Mouse (Mus musculus) ES-E14 (cell line): ENCODE results near the gene Mettl26.

Experiments
- HCFC1 ChIP-seq: IDR thresholded peaks from 2 replicates; pipeline ENCODE4 v1.6.1; 2012; ENCODE audit warnings: low read length, inconsistent platforms, borderline replicate concordance; ENCODE audit not compliant: insufficient read depth
- ZC3H11A ChIP-seq: IDR thresholded peaks from 2 replicates; pipeline ENCODE4 v1.6.1; 2012; ENCODE audit warnings: low read depth, mild to moderate bottlenecking, inconsistent platforms, low read length, borderline replicate concordance

DNA sequence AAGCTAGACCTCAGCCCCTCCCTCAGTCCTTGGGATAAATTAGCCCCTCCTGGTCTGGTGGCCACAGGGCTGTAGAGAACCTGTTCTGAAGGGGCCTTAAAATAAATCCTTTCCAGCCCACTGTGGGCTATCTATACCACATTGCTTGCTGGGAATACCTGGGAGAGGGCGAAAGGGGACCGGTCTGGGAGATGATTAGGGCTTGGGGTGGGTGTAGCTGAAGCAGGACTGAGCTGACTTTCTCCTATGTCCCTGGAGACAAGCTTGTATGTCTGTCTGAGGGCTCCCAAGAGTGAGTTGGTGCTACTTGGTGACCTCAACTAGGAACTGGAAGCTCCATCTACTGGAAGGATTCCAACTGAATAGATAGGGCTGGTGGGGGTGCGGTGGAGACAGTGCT is 2.2 kb downstream of the Mettl26 start:
- no peak for TF ChIP-seq HCFC1
- no peak for TF ChIP-seq ZC3H11A
